Mouse (Mus musculus) lung, adult 2 months (tissue): Measurements from ENCODE around the gene Olfr212. TPM values are rescaled to one million over a fixed set of nuclear protein-coding genes. Genes with fewer than 3 reads are reported as not detected.
"Not testable (repeated sequence)": the region's sequence is repeated elsewhere in the genome, so short reads cannot be mapped to it uniquely, and the experiment has no call there.

Experiments used
- DNase-seq: peaks from one replicate; pipeline ENCODE4 v3.0.0; 2022
- H3K4me1 ChIP-seq: fragments of 200-500 bp; 2 replicates; pipeline ENCODE4 v1.6.1; 2011; ENCODE audit warnings: low read length; ENCODE audit not compliant: control insufficient read depth, insufficient read depth
- H3K4me3 ChIP-seq: fragments of 200-500 bp; replicated peaks from 2 replicates; pipeline ENCODE3; 2011; ENCODE audit warnings: low read depth, mild to moderate bottlenecking, control low read depth, low read length; ENCODE audit errors: extremely low read depth
- CTCF ChIP-seq: fragments of 200-500 bp; IDR thresholded peaks from 2 replicates; pipeline ENCODE4 v1.5.1; 2011; ENCODE audit warnings: mild to moderate bottlenecking, low read length, control low read depth; ENCODE audit not compliant: insufficient read depth
- POLR2A ChIP-seq: fragments of 200-500 bp; IDR thresholded peaks from 2 replicates; pipeline ENCODE4 v1.6.1; 2011; ENCODE audit warnings: low read depth, mild to moderate bottlenecking, control low read depth, low read length, borderline replicate concordance; ENCODE audit errors: extremely low read depth
- WGBS: fragments of 180-500 bp; shearing (Covaris S2); methylation state at CpG from one replicate; pipeline ENCODE4 v1.1.7; 2018; 5-methylcytosine and 5-hydroxymethylcytosine counted together
- polyA plus RNA-seq: library from polyadenylated mRNA; depleted of rRNA; stranded (reverse); fragments of >200 nt; gene quantifications from 2 replicates; pipeline ENCODE4 v1.2.3, GENCODE M21; 2012; rRNA removed

The Olfr212 gene
- polyA plus RNA-seq, 1 experiment = not detected

GRCm38 (mm10) chr6:116514832-116515231, 8.5 kb downstream of the Olfr212 start:
- Histone ChIP-seq H3K4me3 (no peak overlapping the region), H3K4me1 (no peaks in the 10 kb centered on the region)
- TF ChIP-seq POLR2A = no peak
- no peak for TF ChIP-seq CTCF
- no peak for DNase-seq

- H3K4me3 ChIP-seq = no peak within 1 kb of the TSS
- H3K4me1 ChIP-seq = no peaks in the 10 kb centered on the region
- TF ChIP-seq CTCF (no peak), POLR2A (no peak)
- DNase-seq = no peak
- 84% methylated on average over 1 of the region's 1 CpGs for WGBS
These were observed 31.8 kb downstream of the Olfr212 start, which contains the start of gene Olfr213 for GRCm38 (mm10) chr6:116538156-116538555. Gene Olfr213 (plus strand): TSS chr6:116538456.

GRCm38 (mm10) chr6:116542500-116542899, 36.2 kb downstream of the Olfr212 start:
- Histone ChIP-seq H3K4me1 (no peaks in the 10 kb centered on the region), H3K4me3 (no peak overlapping the region)
- DNase-seq = no peak
- no peak for TF ChIP-seq CTCF
- TF ChIP-seq POLR2A = no peak
- WGBS = 75% methylated on average over 2 of the region's 2 CpGs

GRCm38 (mm10) chr6:116550841-116551240, 44.5 kb downstream of the Olfr212 start, which contains the start of gene Gm5580:
Gene Gm5580 (plus strand): TSS chr6:116551141.
- DNase-seq, H3K4me3 ChIP-seq, H3K4me1 ChIP-seq: not testable (repeated sequence)
- 95% methylated on average over 11 of the region's 11 CpGs for WGBS

- TF ChIP-seq CTCF = no peak
- Histone ChIP-seq H3K4me3 (no peak within 1 kb of the TSS), H3K4me1 (no peaks in the 10 kb centered on the region)
- 72% methylated on average over 1 of the region's 1 CpGs for whole genome bisulfite sequencing
- DNase-seq = no peak
These were observed 47.6 kb downstream of the Olfr212 start, which contains the start of gene Olfr214 for GRCm38 (mm10) chr6:116553935-116554334. Gene Olfr214 (plus strand): TSS chr6:116554235.

GRCm38 (mm10) chr6:116554952-116555351, 48.6 kb downstream of the Olfr212 start:
- Histone ChIP-seq H3K4me3 (no peak overlapping the region), H3K4me1 (no peaks in the 10 kb centered on the region)
- no peak for DNase-seq
- TF ChIP-seq POLR2A = no peak
- WGBS = 56% methylated on average over 3 of the region's 3 CpGs

Other genes starting within 250 kb of the Olfr212 start
- 0.32 and 0.89 TPM in 2 replicates for gene Zfand4, start 242.3 kb upstream of the Olfr212 start, polyA plus RNA-seq
- 46.0 and 50.6 TPM in 2 replicates for gene March8, start 168.5 kb upstream of the Olfr212 start, polyA plus RNA-seq
- gene Alox5, start 45.3 kb upstream of the Olfr212 start, polyA plus RNA-seq = 8.6 and 9.1 TPM in 2 replicates
- not detected in 2 replicates for gene Olfr211, start 17.4 kb upstream of the Olfr212 start, polyA plus RNA-seq
- not detected in 2 replicates for gene Olfr213, start 31.9 kb downstream of the Olfr212 start, polyA plus RNA-seq
- not detected in 2 replicates for gene Gm5580, start 44.6 kb downstream of the Olfr212 start, polyA plus RNA-seq
- gene Olfr214, start 47.7 kb downstream of the Olfr212 start, polyA plus RNA-seq = not detected in 2 replicates
- gene Olfr215, start 77.7 kb downstream of the Olfr212 start, polyA plus RNA-seq = not detected in 2 replicates
- gene Zfp422, start 122.5 kb downstream of the Olfr212 start, polyA plus RNA-seq = 8.4 and 16.2 TPM in 2 replicates
- 59.8 and 70.1 TPM in 2 replicates for gene Depp1, start 144.1 kb downstream of the Olfr212 start, polyA plus RNA-seq
- gene Rassf4, start 167.4 kb downstream of the Olfr212 start, polyA plus RNA-seq = 18.1 and 20.6 TPM in 2 replicates
- 0.04 TPM in 1 of 2 replicates, not detected in the other for gene Tmem72, start 210.4 kb downstream of the Olfr212 start, polyA plus RNA-seq